Mouse (Mus musculus) gastrocnemius, postnatal 36 days (tissue): ENCODE measurements around the gene Capn3. TPM values are rescaled to one million over a fixed set of nuclear protein-coding genes. Genes with fewer than 3 reads are reported as not detected.

Experiments used
- DNase-seq, 2 experiments: peaks; one replicate each; pipeline ENCODE4 v3.0.0; 2022
- intact Hi-C: fragments of 180-260 bp; cut with DNase I; formaldehyde crosslinking; loops from one replicate; pipeline ENCODE4 v1.15.1; 2025
- total RNA-seq, 2 experiments: library from RNA; stranded (reverse); gene quantifications; 2 replicates each; pipeline ENCODE4 v1.2.3; 2021

Gene Capn3
- total RNA-seq, 2 experiments from 2014 or later, result 115 to 125 TPM

GRCm38 (mm10) chr2:120476277-120477087, 20.7 kb downstream of the Capn3 start:
- no peak for DNase-seq
- intact Hi-C loops, result loop anchor here (5.0 kb wide), 2 partner anchors 131 to 191 kb away; partner anchors contain the start of genes Haus2 and Lrrc57

GRCm38 (mm10) chr2:120478600-120478999, 22.8 kb downstream of the Capn3 start:
- peak; percentile 53 to 72 for DNase-seq
- intact Hi-C loops, result loop anchor here (5.0 kb wide), 2 partner anchors 129 to 189 kb away; partner anchors contain the start of genes Haus2 and Lrrc57

DNA sequence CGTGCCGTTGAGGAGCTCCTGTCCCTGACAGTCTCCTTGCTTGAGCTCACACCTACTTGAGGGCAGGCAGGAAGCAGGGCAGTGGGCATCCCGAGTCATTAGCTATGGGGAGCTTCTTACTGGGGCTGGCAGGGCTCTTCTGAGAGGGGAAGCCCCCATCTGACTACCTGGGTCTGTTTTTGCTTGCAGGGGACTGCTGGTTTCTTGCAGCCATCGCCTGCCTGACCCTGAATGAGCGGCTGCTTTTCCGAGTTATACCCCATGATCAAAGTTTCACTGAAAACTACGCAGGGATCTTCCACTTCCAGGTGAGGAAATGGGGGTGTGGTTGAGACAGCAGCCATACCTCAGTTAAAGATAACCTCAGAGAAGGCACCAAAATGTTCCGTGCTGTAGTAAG, 26.1 kb downstream of the Capn3 start:
- DNase-seq, result no peak
- intact Hi-C loops, result loop anchor here (10.0 kb wide), 1 partner anchor 383 kb away; no protein-coding TSS in a partner anchor

- intact Hi-C loops, result loop anchor here (10.0 kb wide), 1 partner anchor 382 kb away; no protein-coding TSS in a partner anchor
- peak in 1 of 2 experiments; percentile 22 for DNase-seq
Measured at GRCm38 (mm10) chr2:120482506-120483389, 26.9 kb downstream of the Capn3 start.

GRCm38 (mm10) chr2:120484241-120484640, 28.4 kb downstream of the Capn3 start:
- intact Hi-C loops, result loop anchor here (10.0 kb wide), 1 partner anchor 381 kb away; no protein-coding TSS in a partner anchor
- no peak for DNase-seq

DNA sequence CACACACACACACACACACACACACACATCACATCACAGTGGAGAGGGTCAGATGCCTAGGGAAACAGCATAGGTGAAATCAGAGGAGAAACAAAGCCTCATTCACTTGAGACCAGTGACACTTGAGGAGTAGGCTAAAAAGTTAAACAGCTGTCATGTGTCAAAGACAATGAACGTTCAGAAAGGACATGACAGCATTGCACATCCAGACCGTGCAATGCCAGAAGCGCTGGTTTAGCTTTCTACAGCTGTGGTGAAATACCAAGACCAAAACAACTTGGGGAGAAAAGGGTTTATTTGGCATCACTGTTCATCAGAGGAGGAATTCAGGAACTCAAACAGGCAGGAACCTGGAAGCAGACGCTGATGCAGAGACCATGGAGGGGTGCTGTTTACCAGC, 37.4 kb downstream of the Capn3 start:
- intact Hi-C loops, result no loop called here

DNA sequence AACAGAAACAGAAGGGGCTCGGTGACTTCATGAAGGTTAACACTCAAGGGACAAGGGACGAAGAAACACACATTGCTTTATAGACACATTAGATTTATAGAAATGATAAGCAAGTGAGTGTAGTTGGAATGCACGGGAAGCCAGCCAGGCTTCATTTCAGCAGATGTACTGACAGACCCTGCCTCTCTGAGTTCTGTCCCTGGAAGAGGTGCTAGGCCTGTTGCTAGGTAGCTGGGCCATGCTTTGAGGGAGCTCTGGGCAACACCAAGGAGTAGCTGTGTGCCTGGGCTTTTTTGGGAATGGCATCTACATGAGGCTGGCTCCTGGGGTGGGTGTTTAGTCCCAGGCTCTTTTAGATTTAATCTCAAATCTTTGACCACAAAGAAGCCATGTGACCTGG, 40.7 kb downstream of the Capn3 start:
- intact Hi-C loops, result no loop called here
- no peak for DNase-seq

More for the DNA sequence above, 37.4 kb downstream of the Capn3 start:
- DNase-seq, result no peak

GRCm38 (mm10) chr2:120499971-120500471, 44.2 kb downstream of the Capn3 start:
- DNase-seq, result no peak
- intact Hi-C loops, result loop anchor here (2.0 kb wide), 1 partner anchor 15 kb away; no protein-coding TSS in a partner anchor

- no peak for DNase-seq
- intact Hi-C loops, result no loop called here
Measured at GRCm38 (mm10) chr2:120501136-120501918, 45.5 kb downstream of the Capn3 start.

DNA sequence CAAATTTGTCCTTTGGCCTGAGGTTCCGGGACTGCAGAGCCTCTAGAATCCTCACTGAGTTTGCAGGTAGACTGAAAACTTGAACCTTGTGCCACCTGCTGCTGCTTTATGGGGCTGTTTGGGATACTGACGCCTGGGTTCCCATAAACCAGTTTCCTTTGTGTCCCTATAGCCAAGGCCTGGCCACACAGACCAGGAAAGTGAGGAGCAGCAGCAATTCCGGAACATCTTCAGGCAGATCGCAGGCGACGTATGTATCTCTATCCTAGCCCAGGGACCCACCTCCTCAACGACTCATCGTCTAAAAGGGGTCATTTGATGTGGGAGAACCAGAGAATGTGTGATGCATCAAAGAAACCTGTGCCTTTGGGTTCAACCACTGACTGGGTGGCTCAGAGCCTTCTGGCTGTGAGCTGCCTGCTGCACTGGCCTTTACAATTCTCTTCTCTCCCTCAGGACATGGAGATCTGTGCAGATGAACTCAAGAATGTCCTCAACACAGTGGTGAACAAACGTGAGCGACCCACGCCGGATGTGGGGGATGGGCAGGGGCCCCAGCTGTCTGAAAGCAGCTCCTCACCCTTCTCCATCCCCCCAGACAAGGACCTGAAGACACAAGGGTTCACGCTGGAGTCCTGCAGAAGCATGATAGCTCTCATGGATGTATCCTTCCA, 46.2 kb downstream of the Capn3 start:
- DNase-seq, result no peak
- intact Hi-C loops, result no loop called here

DNA sequence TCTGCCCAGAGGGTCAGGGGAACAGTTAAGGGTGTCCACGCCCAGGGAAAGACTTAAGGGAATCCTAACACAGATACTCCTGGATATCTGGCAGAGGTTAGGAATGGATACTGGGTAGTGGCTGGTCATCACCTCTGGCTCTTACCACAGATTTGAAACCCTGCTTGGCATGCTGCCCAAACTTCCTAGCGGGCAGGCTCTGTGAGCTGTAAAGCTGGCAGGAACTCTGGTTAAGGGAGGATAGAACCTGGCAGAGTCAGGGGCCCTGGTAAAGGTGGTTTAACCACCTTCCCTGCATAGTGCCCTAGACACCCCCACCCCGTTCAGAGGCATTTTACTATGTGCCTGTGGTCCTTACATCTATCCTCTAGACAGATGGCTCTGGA, 46.8 kb downstream of the Capn3 start:
- intact Hi-C loops, result no loop called here
- DNase-seq, result no peak

GRCm38 (mm10) chr2:120503094-120503493, 47.3 kb downstream of the Capn3 start:
- DNase-seq, result no peak
- intact Hi-C loops, result no loop called here

DNA sequence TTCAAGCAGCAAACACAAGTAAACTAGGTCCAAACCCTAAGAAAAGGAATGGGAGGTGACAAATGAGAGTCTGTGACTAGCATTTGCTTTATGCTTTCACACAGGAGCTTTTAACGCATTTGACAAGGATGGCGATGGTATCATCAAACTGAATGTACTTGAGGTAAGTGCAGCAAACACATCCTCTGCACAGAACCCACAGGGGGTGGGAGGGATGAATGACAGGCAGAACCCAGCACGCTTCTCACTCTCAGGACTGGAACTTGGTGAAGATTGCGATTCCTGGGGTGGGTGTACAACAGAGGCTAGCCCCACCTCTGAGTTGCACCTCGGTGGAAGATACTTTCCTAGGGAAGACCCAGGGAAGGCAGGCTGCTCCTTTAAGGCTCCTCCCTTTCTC, 48.2 kb downstream of the Capn3 start:
- intact Hi-C loops, result no loop called here
- no peak for DNase-seq

- DNase-seq, result no peak
- intact Hi-C loops, result loop anchor here (2.0 kb wide), 1 partner anchor 15 kb away; no protein-coding TSS in a partner anchor
Measured at GRCm38 (mm10) chr2:120514181-120514580, 58.4 kb downstream of the Capn3 start.

- intact Hi-C loops, result no loop called here
- DNase-seq, result no peak
Measured at GRCm38 (mm10) chr2:120518547-120519210, 62.9 kb downstream of the Capn3 start.

DNA sequence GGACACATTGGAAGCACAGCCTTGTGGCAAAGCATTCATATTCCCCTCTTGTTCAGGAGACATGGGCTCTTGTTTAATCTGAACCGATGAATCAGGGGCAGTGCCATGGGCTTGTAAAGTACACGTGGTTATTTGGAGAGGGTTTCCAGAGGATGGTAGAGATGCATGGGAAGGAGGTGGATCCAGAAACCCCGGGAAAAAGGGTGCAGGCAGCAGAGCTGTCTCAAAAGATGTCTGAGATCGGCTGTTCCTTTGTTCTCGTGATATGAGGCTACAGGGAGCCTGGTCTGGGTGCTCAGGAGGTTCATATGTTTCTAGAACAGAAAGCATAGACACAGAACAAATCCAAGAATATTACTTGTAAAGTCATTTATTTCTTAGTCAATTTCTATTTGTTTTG, 71.0 kb downstream of the Capn3 start:
- intact Hi-C loops, result no loop called here
- DNase-seq, result no peak

DNA sequence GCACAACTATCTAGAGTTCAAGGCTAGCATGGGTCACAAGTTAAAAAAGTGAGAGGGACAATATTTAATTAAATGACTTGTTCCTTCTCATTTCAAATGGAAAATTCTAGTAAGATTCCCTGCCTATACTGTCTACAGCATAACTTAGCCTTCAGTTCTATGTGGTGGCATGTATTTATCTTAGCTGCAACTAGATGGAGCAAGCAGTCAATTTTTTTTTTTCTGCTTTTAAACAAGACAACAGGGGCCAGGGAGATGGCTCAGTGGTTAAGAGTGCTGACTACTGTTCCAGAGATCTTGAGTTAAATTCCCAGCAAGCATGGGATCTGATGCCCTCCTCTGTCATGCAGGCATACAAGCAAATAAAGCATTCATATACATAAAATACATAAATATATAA, 73.7 kb downstream of the Capn3 start:
- DNase-seq, result no peak
- intact Hi-C loops, result no loop called here

DNA sequence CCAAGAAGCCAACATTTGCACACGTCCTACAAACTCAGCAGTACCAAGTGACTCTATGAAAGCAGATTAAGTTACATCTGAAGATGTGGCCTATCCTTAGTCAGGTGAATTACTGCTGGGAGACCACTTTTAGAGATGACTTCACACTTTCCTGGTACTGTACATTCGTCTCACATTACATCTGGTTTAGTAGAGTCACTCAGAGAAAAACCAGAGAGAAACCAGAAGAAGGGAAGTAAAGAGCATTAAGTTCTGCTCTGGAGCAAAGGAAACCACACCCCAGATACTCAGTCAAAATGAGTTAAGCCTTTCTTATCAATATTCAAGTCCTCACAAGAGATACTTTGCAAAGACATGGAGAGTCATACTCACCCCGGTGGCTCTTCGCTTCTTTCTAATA, 75.4 kb downstream of the Capn3 start:
- intact Hi-C loops, result loop anchor here (5.0 kb wide), 1 partner anchor 76 kb away; the partner anchor contains the start of genes Haus2 and Lrrc57
- no peak for DNase-seq

DNA sequence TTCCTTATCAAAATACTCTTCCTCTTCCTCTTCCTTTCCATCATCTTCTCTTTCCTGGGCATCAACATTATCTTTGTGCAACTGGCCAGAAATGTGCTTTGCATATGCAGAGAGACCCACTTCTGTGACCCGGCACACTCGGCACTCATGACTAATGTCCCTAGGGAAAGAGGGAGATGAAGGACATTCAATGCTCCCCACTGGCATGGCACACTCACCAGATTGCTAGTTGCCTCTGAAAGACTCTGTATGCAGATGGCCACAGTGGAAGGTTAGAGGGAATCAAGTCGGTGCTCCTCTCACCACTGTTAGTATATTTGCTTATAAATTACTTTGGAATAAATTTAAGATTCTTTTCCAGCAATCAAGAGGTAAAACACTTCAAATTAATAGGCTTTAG, 83.5 kb downstream of the Capn3 start:
- intact Hi-C loops, result no loop called here
- no peak for DNase-seq
